Mouse (Mus musculus): ENCODE results near the gene Mapk11.

DNA sequence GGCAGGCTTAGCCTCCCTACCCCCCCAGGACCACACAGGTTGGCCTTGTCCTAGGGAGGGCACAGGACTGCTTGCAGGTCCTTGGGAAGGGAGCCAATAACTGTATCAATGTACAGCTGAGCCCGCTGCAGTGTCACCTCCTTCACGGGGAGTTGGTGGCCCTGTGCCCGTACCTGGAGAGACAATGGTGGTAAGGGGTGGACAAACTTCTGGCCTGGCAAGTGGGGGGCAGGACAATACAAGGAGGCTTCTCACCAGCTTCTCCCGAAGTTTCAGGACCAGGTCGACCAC is 35.5 kb upstream of the Mapk11 start:
- TF ChIP-seq CTCF (IDR thresholded peaks at IDR 0.05; ENCODE audit: borderline replicate concordance, insufficient read depth, low read length) (no peak), POLR2A (IDR thresholded peaks at IDR 0.05; ENCODE audit: low read depth, low read length) (no peak)
